8 mouse cellular contexts compared by ENCODE assay signal in the genomic region with DNA sequence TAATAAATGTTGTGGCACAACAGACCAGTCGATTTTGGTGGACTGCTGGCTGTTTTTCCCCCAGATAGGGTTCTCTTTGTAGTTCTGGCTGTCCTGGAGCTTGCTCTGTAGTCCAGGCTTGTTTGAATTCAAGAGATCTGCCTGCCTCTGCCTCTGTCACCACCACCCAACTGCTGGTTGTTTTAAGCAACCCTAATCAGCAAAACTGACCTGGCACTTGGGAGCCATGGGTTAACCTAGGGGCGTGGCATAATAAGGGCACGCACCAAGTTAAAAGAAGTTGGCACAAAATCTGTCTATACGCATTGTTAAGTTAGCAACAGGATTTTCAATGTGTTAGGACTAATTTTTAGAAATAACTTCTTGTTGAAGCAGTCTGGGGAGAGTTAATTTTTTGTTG. TPM values are rescaled to one million over a fixed set of nuclear protein-coding genes. Genes with fewer than 3 reads are reported as not detected.
DNase-seq lines count a peak whose midpoint lies in the region; ATAC-seq lines count a peak whose summit lies in the region.

No protein-coding gene starts in this region.

- H3K36me3 ChIP-seq in heart, embryonic 10.5 days = peaks cover 7% of the 10 kb centered on the region; the same call in 1 of the 2 replicates
- H3K36me3 ChIP-seq in heart, embryonic 16.5 days (ENCODE audit: control insufficient read depth, insufficient read depth) = no peaks in the 10 kb centered on the region
- peaks cover 10% of the 10 kb centered on the region for H3K36me3 ChIP-seq in midbrain, embryonic 10.5 days

- H3K4me2 ChIP-seq in heart, embryonic 16.5 days (ENCODE audit: low read depth, low read length) = peak overlapping the region; percentile 80

- no peaks in the 10 kb centered on the region for H3K27me3 ChIP-seq in heart, embryonic 10.5 days (ENCODE audit: insufficient read depth, poor library complexity, severe bottlenecking)
- H3K27me3 ChIP-seq in heart, embryonic 16.5 days (ENCODE audit: control insufficient read depth, insufficient read depth, low read length) = no peaks in the 10 kb centered on the region
- no peaks in the 10 kb centered on the region for H3K27me3 ChIP-seq in midbrain, embryonic 10.5 days (ENCODE audit: low read depth, poor library complexity, severe bottlenecking)

- H3K9ac ChIP-seq in heart, embryonic 16.5 days (ENCODE audit: low read length) = peak overlapping the region; percentile 93

- no peaks in the 10 kb centered on the region for H3K9me3 ChIP-seq in heart, embryonic 10.5 days
- H3K9me3 ChIP-seq in heart, embryonic 16.5 days (replicated peaks; ENCODE audit: control insufficient read depth, low read length) = no peaks in the 10 kb centered on the region
- no peaks in the 10 kb centered on the region for H3K9me3 ChIP-seq in midbrain, embryonic 10.5 days (replicated peaks)

- peak overlapping the region; percentile 100 for H3K27ac ChIP-seq in heart, embryonic 10.5 days
- peak overlapping the region; percentile 94 for H3K27ac ChIP-seq in heart, embryonic 16.5 days (ENCODE audit: low read length)
- peak overlapping the region; percentile 100 for H3K27ac ChIP-seq in midbrain, embryonic 10.5 days (replicated peaks)

- H3K4me1 ChIP-seq in heart, embryonic 10.5 days = peaks cover 11% of the 10 kb centered on the region; the same call in 1 of the 2 replicates
- peaks cover 15% of the 10 kb centered on the region for H3K4me1 ChIP-seq in heart, embryonic 16.5 days (ENCODE audit: control insufficient read depth, insufficient read depth, low read length)
- peaks cover 26% of the 10 kb centered on the region for H3K4me1 ChIP-seq in midbrain, embryonic 10.5 days

- peak overlapping the region; percentile 92 for H3K4me3 ChIP-seq in heart, embryonic 10.5 days
- H3K4me3 ChIP-seq in heart, embryonic 16.5 days (ENCODE audit: low read length) = peak overlapping the region; percentile 97
- peak overlapping the region; percentile 97 for H3K4me3 ChIP-seq in midbrain, embryonic 10.5 days

- intact Hi-C loops in left cerebral cortex, postnatal 4 days (cut with DNase I) = loop anchor here (10.0 kb wide), 1 partner anchor 110 kb away; no protein-coding TSS in a partner anchor

- no peak for ATAC-seq in heart, embryonic 16.5 days (replicated peaks; ENCODE audit: extremely low read depth, insufficient read depth, low FRiP score)

- 86% methylated on average over 4 of the region's 4 CpGs for WGBS in heart, embryonic 10.5 days
- WGBS in heart, embryonic 16.5 days = 80% methylated on average over 4 of the region's 4 CpGs
- 87% methylated on average over 4 of the region's 4 CpGs for WGBS in midbrain, embryonic 10.5 days

- DNase-seq in heart, embryonic 10.5 days (ENCODE audit: low spot score) = no peak
- DNase-seq in heart, adult 18-20 months = no peak
- peak; percentile 27 for DNase-seq in ES-CJ7 (ENCODE audit: low read depth, low spot score)
- DNase-seq in midbrain, embryonic 10.5 days (ENCODE audit: low spot score) = no peak
- DNase-seq in left cerebral cortex, postnatal 4 days = no peak
- DNase-seq in B cell, adult 2 months = no peak
- no peak for DNase-seq in urinary bladder, postnatal 36 days (ENCODE audit: low spot score in 2 of 2)

RNA-seq across cellular contexts. Expression of gene Xpo1, which starts 1.3 kb away (rescaled TPM):
- polyA plus RNA-seq in heart, embryonic 10.5 days (2016; fragmentation: Nextera tagmentation; extraction: Ambion mirVana) = 94.0 and 123 TPM in 2 replicates
- 10 to 100 TPM; 36.0 to 40.6 TPM for total RNA-seq in heart, adult 18-20 months (2021)
- 49.5 and 53.1 TPM in 2 replicates for polyA plus RNA-seq in heart, embryonic 16.5 days (2015; fragmentation: Nextera tagmentation; extraction: Ambion mirVana)
- 128 and 131 TPM in 2 replicates for polyA plus RNA-seq in midbrain, embryonic 10.5 days (2016; fragmentation: Nextera tagmentation; extraction: Ambion mirVana)
- total RNA-seq in left cerebral cortex, postnatal 4 days (2021) = 100 to 1,000 TPM; 122 to 123 TPM

RNA-seq across cellular contexts. Expression of gene Usp34, which starts 52.1 kb away (rescaled TPM):
- polyA plus RNA-seq in heart, embryonic 10.5 days (2016; fragmentation: Nextera tagmentation; extraction: Ambion mirVana) = 17.8 and 20.8 TPM in 2 replicates
- total RNA-seq in heart, adult 18-20 months (2021) = 10 to 100 TPM; 35.2 to 42.5 TPM
- polyA plus RNA-seq in heart, embryonic 16.5 days (2015; fragmentation: Nextera tagmentation; extraction: Ambion mirVana) = 12.8 and 13.1 TPM in 2 replicates
- 19.6 and 22.0 TPM in 2 replicates for polyA plus RNA-seq in midbrain, embryonic 10.5 days (2016; fragmentation: Nextera tagmentation; extraction: Ambion mirVana)
- 100 to 1,000 TPM; 138 to 139 TPM for total RNA-seq in left cerebral cortex, postnatal 4 days (2021)
